8 mouse cellular contexts compared by ENCODE assay signal in the genomic region with DNA sequence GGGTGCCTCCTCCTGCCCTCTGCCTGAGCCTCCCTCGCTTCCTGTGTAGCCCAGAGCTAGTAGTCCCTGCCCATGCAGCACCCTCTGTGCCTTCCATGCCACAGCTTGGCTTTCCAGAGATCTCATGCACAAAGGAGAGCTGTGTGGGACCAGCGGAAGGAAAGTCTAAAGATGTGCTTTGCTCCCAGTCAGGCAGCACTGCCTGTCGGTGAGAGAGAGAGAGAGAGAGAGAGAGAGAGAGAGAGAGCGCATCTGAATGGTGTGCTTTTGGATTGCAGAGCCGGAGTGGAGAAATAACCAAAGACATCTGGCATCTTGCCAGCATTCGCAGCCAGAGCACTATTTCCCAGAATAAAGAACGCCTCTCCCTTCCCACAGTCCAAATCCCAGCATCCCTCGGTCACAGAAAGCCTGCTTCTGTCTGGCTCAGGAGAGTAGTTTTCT.
DNase-seq lines count a peak whose midpoint lies in the region; ATAC-seq and TF ChIP-seq lines count a peak whose summit lies in the region.

No protein-coding gene starts in this region.

- peak overlapping the region; percentile 5; the same call in 1 of the 2 replicates for H3K4me2 ChIP-seq in intestine, embryonic 15.5 days (replicated peaks)
- H3K4me2 ChIP-seq in lung, postnatal 0 days (replicated peaks; ENCODE audit: low read depth, low read length), result no peak overlapping the region
- H3K4me2 ChIP-seq in stomach, embryonic 15.5 days, result 0 out of 2 replicates have a peak overlapping the region, but pooled peaks have one; percentile 6

- H3K9ac ChIP-seq in intestine, embryonic 15.5 days, result no peak overlapping the region
- no peak overlapping the region for H3K9ac ChIP-seq in lung, postnatal 0 days (replicated peaks; ENCODE audit: low read depth)
- H3K9ac ChIP-seq in stomach, embryonic 15.5 days, result no peak overlapping the region

- H3K4me1 ChIP-seq in brown adipose tissue, adult 24 weeks (ENCODE audit: control insufficient read depth, insufficient read depth, insufficient read length, low read length), result peaks cover 34% of the 10 kb centered on the region
- H3K4me1 ChIP-seq in intestine, embryonic 15.5 days (replicated peaks), result peaks cover 8% of the 10 kb centered on the region; the same call in 1 of the 2 replicates
- no peaks in the 10 kb centered on the region for H3K4me1 ChIP-seq in lung, postnatal 0 days (ENCODE audit: insufficient read depth, low read depth, low read length)
- H3K4me1 ChIP-seq in stomach, embryonic 15.5 days, result no peaks in the 10 kb centered on the region

- TF ChIP-seq CTCF in lung, postnatal 0 days (IDR thresholded peaks at IDR 0.05), result peak; percentile 20; the same call in 1 of the 2 replicates

- no peak for TF ChIP-seq EP300 in lung, postnatal 0 days (IDR thresholded peaks at IDR 0.05)

- H3K9me3 ChIP-seq in intestine, embryonic 15.5 days, result no peaks in the 10 kb centered on the region
- H3K9me3 ChIP-seq in lung, postnatal 0 days (ENCODE audit: low read length), result no peaks in the 10 kb centered on the region
- no peaks in the 10 kb centered on the region for H3K9me3 ChIP-seq in stomach, embryonic 15.5 days

- 19% methylated on average over 8 of the region's 8 CpGs for WGBS in intestine, embryonic 15.5 days
- 14% methylated on average over 8 of the region's 8 CpGs for WGBS in lung, postnatal 0 days
- WGBS in stomach, embryonic 15.5 days, result 24% methylated on average over 8 of the region's 8 CpGs

- no peaks in the 10 kb centered on the region for H3K27me3 ChIP-seq in intestine, embryonic 15.5 days (replicated peaks)
- H3K27me3 ChIP-seq in lung, postnatal 0 days (replicated peaks; ENCODE audit: insufficient read depth, low read length), result no peaks in the 10 kb centered on the region
- no peaks in the 10 kb centered on the region for H3K27me3 ChIP-seq in stomach, embryonic 15.5 days (replicated peaks)

- H3K36me3 ChIP-seq in intestine, embryonic 15.5 days, result no peaks in the 10 kb centered on the region
- no peaks in the 10 kb centered on the region for H3K36me3 ChIP-seq in lung, postnatal 0 days (ENCODE audit: insufficient read depth, low read length)
- H3K36me3 ChIP-seq in stomach, embryonic 15.5 days, result no peaks in the 10 kb centered on the region

- H3K4me3 ChIP-seq in brown adipose tissue, adult 24 weeks (ENCODE audit: insufficient read depth, low read depth, low read length), result no peak overlapping the region
- no peak overlapping the region for H3K4me3 ChIP-seq in intestine, embryonic 15.5 days (replicated peaks)
- H3K4me3 ChIP-seq in lung, postnatal 0 days (ENCODE audit: low read depth, low read length), result no peak overlapping the region
- no peak overlapping the region for H3K4me3 ChIP-seq in stomach, embryonic 15.5 days (replicated peaks)

- DNase-seq in kidney, postnatal 10 days, result peak; percentile 65
- DNase-seq in kidney, adult 11 months, result no peak
- peak; percentile 50 for DNase-seq in gastrocnemius, postnatal 10 days
- peak; percentile 81 for DNase-seq in lung, postnatal 0 days (ENCODE audit: low spot score)

- ATAC-seq in intestine, embryonic 15.5 days, result peak; percentile 62
- peak; percentile 67 for ATAC-seq in lung, postnatal 0 days
- ATAC-seq in stomach, embryonic 15.5 days (ENCODE audit: insufficient read depth, low FRiP score, low read depth), result peak; percentile 45
- ATAC-seq in megakaryocyte progenitor cell, adult 5-6 weeks (replicated peaks; ENCODE audit: poor library complexity), result no peak

- peak overlapping the region; percentile 53; the same call in 1 of the 2 replicates for H3K27ac ChIP-seq in brown adipose tissue, adult 24 weeks (replicated peaks; ENCODE audit: low read depth, low read length)
- no peak overlapping the region for H3K27ac ChIP-seq in intestine, embryonic 15.5 days
- H3K27ac ChIP-seq in lung, postnatal 0 days (ENCODE audit: low read length), result no peak overlapping the region
- no peak overlapping the region for H3K27ac ChIP-seq in stomach, embryonic 15.5 days
